Mouse (Mus musculus) limb, embryonic 10.5 days (tissue): ENCODE data around the gene Xpo6. TPM values are rescaled to one million over a fixed set of nuclear protein-coding genes. Genes with fewer than 3 reads are reported as not detected.

Experiments used
- DNase-seq: peaks from one replicate; pipeline ENCODE4 v3.0.0-alpha.2; 2017; ENCODE audit warnings: low spot score
- H3K27ac ChIP-seq: fragments of 300-500 bp; sonication (generic); 2 replicates; pipeline ENCODE4 v1.5.1; 2016; ENCODE audit warnings: mild to moderate bottlenecking
- H3K27me3 ChIP-seq: fragments of 300-500 bp; sonication (generic); 2 replicates; pipeline ENCODE4 v1.6.1; 2016; ENCODE audit warnings: low read depth, mild to moderate bottlenecking; ENCODE audit not compliant: poor library complexity, severe bottlenecking
- H3K36me3 ChIP-seq: fragments of 300-500 bp; sonication (generic); 2 replicates; pipeline ENCODE4 v1.6.1; 2016; ENCODE audit warnings: mild to moderate bottlenecking, moderate library complexity
- H3K4me1 ChIP-seq: fragments of 300-500 bp; sonication (generic); 2 replicates; pipeline ENCODE4 v1.6.1; 2016
- H3K4me3 ChIP-seq: fragments of 300-500 bp; sonication (generic); 2 replicates; pipeline ENCODE4 v1.5.1; 2016; ENCODE audit warnings: mild to moderate bottlenecking, moderate library complexity
- H3K9me3 ChIP-seq: fragments of 300-500 bp; sonication (generic); replicated peaks from 2 replicates; pipeline ENCODE4 v1.6.1; 2016; ENCODE audit warnings: mild to moderate bottlenecking
- WGBS: fragments of 180-500 bp; shearing (Covaris S2); methylation state at CpG from one replicate; pipeline ENCODE4 v1.1.7; 2016; 5-methylcytosine and 5-hydroxymethylcytosine counted together
- polyA plus RNA-seq: library from polyadenylated mRNA; unstranded; fragments of >200 nt; fragmentation: Nextera tagmentation; extraction: Ambion mirVana; gene quantifications from 2 replicates; pipeline ENCODE4 v1.2.1, GENCODE M21; 2016

The Xpo6 gene
- polyA plus RNA-seq, 1 experiment from 2014 or later = 80.1 TPM

DNA sequence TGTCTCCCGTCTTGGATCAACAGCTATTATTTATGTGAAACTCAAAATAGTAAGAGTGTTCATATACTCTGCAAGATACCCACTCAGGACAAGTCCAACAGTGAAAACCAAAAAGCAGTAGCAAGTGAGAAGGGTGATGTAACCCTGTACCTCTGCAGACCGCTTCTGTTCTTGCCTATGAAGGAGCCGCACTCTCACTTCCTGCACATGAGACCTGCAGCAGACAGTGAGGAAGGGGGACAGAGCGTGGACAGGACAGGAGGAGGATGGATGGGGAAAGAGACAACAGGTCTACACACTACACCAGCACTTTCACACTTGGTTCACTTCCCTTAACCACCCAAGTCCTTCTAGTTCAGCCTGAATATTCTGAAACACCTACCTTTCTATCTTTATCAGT, 48.0 kb downstream of the Xpo6 start:
- no peak for DNase-seq
- no peak overlapping the region for H3K27ac ChIP-seq
- no peaks in the 10 kb centered on the region for H3K27me3 ChIP-seq
- 96% methylated on average over 4 of the region's 4 CpGs for WGBS
- H3K9me3 ChIP-seq = no peaks in the 10 kb centered on the region
- H3K4me3 ChIP-seq = no peak overlapping the region
- H3K4me1 ChIP-seq = no peaks in the 10 kb centered on the region
- peaks cover 93% of the 10 kb centered on the region for H3K36me3 ChIP-seq

DNA sequence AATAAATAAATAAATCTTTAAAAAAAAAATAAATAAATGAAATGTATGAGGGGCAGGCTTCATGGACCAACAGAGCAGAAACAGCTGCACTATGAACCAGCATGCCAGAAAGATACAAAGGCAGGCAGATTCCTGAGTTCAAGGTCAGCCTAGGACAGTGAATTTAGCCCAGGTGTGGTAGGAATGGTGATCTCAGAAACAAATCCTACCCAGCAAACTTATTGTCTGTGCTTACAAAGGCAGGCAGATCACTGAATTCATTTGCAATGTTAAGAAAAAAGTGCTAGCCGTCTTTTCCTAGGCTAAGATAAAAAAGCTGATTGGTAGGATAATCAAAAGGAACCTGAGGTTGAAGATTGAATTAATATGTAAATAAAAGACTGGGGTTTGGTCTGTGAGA, 54.1 kb downstream of the Xpo6 start:
- Histone ChIP-seq H3K27ac (no peak overlapping the region), H3K4me3 (no peak overlapping the region), H3K4me1 (no peaks in the 10 kb centered on the region), H3K27me3 (no peaks in the 10 kb centered on the region), H3K9me3 (no peaks in the 10 kb centered on the region), H3K36me3 (peaks cover 96% of the 10 kb centered on the region)
- DNase-seq = no peak
- 93% methylated on average over 1 of the region's 1 CpGs for WGBS

DNA sequence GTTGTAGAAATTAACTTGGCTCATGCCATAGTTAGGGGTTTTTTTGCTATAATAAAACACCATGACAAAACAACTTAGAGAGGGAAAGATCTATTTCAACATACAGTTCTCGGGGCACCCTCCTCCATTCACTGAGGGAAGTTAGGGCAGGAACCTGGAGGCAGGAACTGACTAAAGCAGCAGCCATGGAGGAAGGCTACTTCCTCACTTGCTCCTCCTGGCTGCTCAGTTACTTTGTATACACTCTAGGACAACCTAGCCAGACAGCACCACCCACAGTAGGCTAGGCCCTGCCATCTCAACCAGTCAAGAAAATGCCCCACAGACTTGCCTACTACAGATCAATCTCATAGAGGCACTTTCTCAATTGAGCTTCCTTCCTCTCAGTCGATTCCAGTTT, 55.9 kb downstream of the Xpo6 start:
- H3K27me3 ChIP-seq = no peaks in the 10 kb centered on the region
- peaks cover 97% of the 10 kb centered on the region for H3K36me3 ChIP-seq
- 95% methylated on average over 2 of the region's 2 CpGs for WGBS
- H3K27ac ChIP-seq = no peak overlapping the region
- no peaks in the 10 kb centered on the region for H3K9me3 ChIP-seq
- H3K4me1 ChIP-seq = no peaks in the 10 kb centered on the region
- H3K4me3 ChIP-seq = no peak overlapping the region
- no peak for DNase-seq

DNA sequence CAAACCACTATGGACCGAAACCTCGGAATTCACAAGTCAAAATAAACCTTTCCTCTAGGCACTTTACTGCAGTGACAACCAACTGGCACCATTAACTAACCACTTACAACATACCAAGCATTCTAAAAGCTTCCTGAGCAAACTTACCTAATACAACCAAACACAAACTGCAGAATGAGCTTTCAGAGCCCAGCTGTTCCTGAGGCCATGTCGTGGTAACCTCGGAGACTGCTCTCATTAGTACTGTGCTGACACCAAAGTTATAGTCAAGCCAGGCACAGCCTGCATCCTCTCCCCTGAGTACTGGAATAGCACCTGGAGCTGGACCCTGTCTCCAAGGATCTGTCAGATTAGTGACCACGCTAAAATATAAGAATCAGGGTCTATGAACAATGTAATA, 62.5 kb downstream of the Xpo6 start:
- no peaks in the 10 kb centered on the region for H3K27me3 ChIP-seq
- 96% methylated on average over 5 of the region's 5 CpGs for WGBS
- H3K9me3 ChIP-seq = no peaks in the 10 kb centered on the region
- no peak overlapping the region for H3K27ac ChIP-seq
- no peaks in the 10 kb centered on the region for H3K4me1 ChIP-seq
- no peak for DNase-seq
- H3K36me3 ChIP-seq = peaks cover 86% of the 10 kb centered on the region
- H3K4me3 ChIP-seq = no peak overlapping the region

DNA sequence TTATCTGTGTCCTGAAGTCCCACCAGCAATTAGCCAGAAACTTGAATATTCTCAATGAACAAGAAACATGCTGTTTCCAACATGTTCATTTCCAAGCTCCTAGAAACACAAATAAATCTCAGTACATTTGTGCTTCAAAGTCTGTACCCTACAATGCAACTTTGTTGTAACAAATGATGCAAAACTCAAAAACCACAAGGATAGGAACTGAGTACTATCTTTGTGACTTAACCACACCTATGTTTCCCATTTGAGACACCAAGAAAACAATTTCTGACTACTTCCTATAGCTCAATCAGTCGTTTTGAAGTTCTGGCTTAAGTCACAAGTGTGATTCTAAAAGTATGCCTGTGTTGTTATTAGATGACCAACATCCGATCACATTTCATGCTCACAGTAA, 64.9 kb downstream of the Xpo6 start:
- Histone ChIP-seq H3K4me3 (no peak overlapping the region), H3K27me3 (no peaks in the 10 kb centered on the region), H3K27ac (no peak overlapping the region), H3K4me1 (no peaks in the 10 kb centered on the region), H3K9me3 (no peaks in the 10 kb centered on the region), H3K36me3 (peaks cover 82% of the 10 kb centered on the region)
- no peak for DNase-seq
- WGBS = 89% methylated on average over 2 of the region's 2 CpGs

DNA sequence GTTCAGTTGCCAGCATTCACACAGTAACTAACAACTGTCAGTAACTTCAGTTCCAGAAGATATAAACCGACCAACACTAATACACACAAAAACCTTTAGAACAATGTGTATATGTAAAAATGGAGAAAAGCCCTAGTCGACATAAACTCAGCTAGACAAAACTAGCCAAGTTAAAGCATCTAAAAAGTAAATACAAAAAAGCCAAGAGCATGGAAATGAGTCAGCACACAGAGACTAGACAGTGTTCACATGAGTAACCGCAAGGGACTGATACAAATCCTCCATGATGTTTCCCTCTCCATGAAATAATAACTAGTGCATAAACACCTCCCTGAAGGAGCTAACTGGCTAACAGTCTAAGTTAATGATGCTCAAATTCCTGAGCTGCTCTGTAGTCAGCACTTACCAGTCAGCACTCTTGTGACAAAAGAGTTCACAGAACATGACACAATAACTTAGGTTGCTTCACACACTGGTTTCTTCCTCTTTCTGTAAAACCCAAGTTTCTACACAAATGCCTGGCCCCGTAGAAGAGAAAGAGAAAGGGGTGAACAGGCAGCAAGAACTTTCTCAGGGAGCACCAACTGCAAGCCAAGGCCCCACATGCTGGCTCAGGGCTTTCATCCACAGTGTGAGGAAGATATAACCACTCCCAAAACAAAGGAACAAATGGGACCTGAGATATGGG, 65.5 kb downstream of the Xpo6 start:
- DNase-seq = no peak
- WGBS = 93% methylated on average over 4 of the region's 4 CpGs
- no peaks in the 10 kb centered on the region for H3K9me3 ChIP-seq
- H3K27me3 ChIP-seq = no peaks in the 10 kb centered on the region
- no peaks in the 10 kb centered on the region for H3K4me1 ChIP-seq
- no peak overlapping the region for H3K27ac ChIP-seq
- peaks cover 82% of the 10 kb centered on the region for H3K36me3 ChIP-seq
- no peak overlapping the region for H3K4me3 ChIP-seq

DNA sequence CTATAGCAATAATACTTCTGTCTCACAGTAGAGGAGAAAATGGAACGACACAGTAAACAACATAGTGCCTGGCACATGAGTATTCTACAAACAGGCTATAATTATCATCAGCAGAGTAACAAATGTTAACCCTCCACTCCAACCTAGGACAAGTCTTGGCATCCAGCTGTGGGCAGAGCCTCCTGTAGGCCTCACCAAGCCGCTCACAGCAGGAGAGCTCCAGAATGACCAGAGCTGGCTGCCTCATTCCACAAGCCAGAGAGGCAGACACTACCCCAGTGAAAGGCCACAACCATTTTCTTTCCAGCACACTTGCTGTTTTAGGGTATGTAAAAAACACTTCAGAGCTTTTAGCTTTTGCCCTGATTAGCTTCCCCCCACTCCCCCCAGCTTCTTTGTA, 72.6 kb downstream of the Xpo6 start:
- Histone ChIP-seq H3K27ac (no peak overlapping the region), H3K9me3 (no peaks in the 10 kb centered on the region), H3K27me3 (no peaks in the 10 kb centered on the region), H3K4me1 (no peaks in the 10 kb centered on the region), H3K36me3 (peaks cover 91% of the 10 kb centered on the region), H3K4me3 (no peak overlapping the region)
- DNase-seq = no peak
- 86% methylated on average over 2 of the region's 2 CpGs for WGBS

DNA sequence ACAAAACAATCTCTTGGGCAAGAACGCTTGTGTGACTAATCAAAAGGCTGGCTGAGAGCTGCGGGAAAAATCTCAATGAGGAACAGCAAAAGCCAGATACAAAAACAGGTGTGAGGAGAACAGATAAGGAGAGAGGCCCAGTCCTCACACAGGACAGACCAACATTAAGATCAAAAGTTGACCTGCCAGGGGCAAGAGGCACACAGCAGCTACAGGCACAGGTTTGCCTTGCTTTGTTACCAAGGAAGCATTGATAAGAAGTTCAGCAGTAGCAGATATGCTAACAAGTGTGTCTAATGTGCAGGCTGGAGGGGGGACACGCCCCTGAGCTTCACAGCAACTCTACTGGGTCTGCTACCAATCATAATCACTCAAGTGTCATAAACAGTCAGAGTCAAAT, 73.8 kb downstream of the Xpo6 start:
- Histone ChIP-seq H3K36me3 (peaks cover 95% of the 10 kb centered on the region), H3K4me3 (no peak overlapping the region), H3K27me3 (no peaks in the 10 kb centered on the region), H3K9me3 (no peaks in the 10 kb centered on the region), H3K4me1 (no peaks in the 10 kb centered on the region), H3K27ac (no peak overlapping the region)
- DNase-seq = no peak
- 82% methylated on average over 3 of the region's 3 CpGs for WGBS

DNA sequence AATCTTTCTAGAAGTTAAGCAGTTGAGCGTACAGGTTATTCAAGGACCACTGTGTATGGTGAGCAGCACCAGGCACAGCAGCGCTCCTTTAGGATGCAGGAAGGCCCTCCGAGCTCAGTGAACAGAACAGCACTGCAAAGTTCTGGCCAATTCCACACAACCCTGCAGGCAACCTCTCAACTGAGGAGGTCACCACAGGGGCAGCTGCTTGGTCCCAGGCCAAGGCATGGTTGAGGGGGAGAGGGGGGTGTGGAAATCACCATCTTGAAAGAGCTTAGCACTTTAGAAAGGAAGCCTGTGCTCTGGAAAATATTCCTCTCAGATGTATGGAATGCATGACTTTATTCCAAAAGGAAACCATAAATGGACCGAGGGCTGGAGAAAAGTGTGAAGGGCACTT, 78.8 kb downstream of the Xpo6 start:
- WGBS = 96% methylated on average over 4 of the region's 4 CpGs
- Histone ChIP-seq H3K36me3 (peaks cover 93% of the 10 kb centered on the region), H3K27me3 (no peaks in the 10 kb centered on the region), H3K9me3 (no peaks in the 10 kb centered on the region), H3K4me1 (no peaks in the 10 kb centered on the region), H3K4me3 (no peak overlapping the region), H3K27ac (no peak overlapping the region)
- DNase-seq = no peak

DNA sequence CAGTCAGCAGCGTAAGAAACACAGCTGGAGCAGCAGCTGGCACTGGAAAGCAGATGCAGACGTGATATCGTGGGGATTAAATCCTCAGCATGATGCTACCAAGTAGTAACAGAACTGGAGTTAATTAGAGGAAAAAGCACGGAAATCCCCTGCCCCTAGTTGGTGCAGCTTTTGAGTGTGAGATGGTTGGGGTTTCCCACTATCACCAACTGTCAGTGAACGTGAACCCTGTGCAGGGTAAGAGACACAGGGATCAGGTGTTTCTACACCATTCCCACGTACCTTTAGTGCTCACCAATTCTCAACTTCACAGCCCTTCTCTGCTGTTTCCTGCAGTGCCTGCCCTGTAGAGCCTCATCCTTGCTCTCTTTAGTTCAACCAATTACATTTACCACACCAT, 80.5 kb downstream of the Xpo6 start:
- Histone ChIP-seq H3K27ac (no peak overlapping the region), H3K9me3 (no peaks in the 10 kb centered on the region), H3K4me3 (no peak overlapping the region), H3K36me3 (peaks cover 90% of the 10 kb centered on the region), H3K27me3 (no peaks in the 10 kb centered on the region), H3K4me1 (no peaks in the 10 kb centered on the region)
- WGBS = 90% methylated on average over 6 of the region's 6 CpGs
- no peak for DNase-seq

DNA sequence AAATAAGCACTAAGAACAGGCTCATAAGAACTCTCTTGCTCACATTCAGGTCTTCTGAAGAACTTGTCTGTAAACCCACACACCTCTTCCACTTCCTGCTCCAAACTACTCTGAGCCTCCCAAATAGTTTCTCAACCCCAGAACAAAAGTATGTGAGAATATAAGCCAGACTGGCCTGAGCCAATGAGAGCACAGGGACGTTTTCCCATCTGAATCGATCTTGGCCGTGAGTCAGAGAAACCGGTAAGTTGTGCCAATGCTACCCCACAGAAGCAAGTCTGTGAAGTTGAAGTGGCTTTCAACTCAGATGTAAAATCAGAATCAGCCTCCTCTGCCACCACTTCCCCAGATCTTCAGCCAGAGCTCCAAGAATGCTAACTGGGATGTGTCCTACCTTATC, 87.0 kb downstream of the Xpo6 start:
- WGBS = 97% methylated on average over 4 of the region's 4 CpGs
- Histone ChIP-seq H3K36me3 (peaks cover 90% of the 10 kb centered on the region), H3K9me3 (no peaks in the 10 kb centered on the region), H3K4me3 (no peak overlapping the region), H3K27me3 (no peaks in the 10 kb centered on the region), H3K27ac (no peak overlapping the region), H3K4me1 (no peaks in the 10 kb centered on the region)
- DNase-seq = no peak

DNA sequence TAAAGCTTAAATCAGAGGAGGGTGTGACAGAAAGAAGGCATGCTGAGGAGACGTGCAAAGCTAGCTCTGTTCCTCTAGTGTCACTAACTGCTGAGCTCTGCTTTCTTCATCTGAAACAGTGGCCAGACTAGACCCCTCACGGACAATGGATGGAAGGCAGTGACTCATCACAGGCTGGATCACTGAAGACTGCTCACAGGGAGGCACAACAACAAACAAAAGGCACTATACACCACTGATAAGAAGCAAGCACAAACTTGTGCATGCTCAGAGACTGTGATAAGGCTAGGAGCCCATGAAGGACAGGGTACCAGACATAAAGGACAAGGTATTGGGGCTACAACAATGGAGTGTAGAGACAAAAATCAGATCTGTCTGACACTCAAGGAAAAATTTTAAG, 89.1 kb downstream of the Xpo6 start:
- Histone ChIP-seq H3K4me1 (no peaks in the 10 kb centered on the region), H3K27me3 (no peaks in the 10 kb centered on the region), H3K27ac (no peak overlapping the region), H3K9me3 (no peaks in the 10 kb centered on the region), H3K36me3 (peaks cover 97% of the 10 kb centered on the region), H3K4me3 (no peak overlapping the region)
- no peak for DNase-seq
- WGBS = 81% methylated on average over 2 of the region's 2 CpGs

DNA sequence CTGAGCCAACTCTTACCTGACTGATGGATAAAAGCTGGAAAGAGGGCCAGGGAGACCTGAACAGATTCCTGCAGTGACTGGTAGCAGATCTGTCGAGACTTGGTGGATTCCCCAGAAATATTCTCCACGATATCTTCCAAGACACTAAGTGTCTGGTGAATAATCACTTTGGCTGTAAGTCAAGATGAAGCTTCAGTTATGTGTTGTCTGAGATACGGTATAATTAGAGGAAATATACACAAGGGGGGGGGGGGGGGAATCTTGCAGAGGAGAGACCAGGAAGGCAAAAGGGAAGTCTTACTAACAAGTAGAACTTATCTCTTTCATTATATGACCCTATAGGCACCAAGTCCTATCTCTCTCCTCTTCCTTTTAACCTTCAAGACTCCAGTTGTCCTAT, 90.4 kb downstream of the Xpo6 start:
- no peaks in the 10 kb centered on the region for H3K4me1 ChIP-seq
- H3K4me3 ChIP-seq = no peak overlapping the region
- no peaks in the 10 kb centered on the region for H3K9me3 ChIP-seq
- 94% methylated on average over 3 of the region's 3 CpGs for WGBS
- no peak overlapping the region for H3K27ac ChIP-seq
- H3K27me3 ChIP-seq = no peaks in the 10 kb centered on the region
- no peak for DNase-seq
- H3K36me3 ChIP-seq = peaks cover 99% of the 10 kb centered on the region

DNA sequence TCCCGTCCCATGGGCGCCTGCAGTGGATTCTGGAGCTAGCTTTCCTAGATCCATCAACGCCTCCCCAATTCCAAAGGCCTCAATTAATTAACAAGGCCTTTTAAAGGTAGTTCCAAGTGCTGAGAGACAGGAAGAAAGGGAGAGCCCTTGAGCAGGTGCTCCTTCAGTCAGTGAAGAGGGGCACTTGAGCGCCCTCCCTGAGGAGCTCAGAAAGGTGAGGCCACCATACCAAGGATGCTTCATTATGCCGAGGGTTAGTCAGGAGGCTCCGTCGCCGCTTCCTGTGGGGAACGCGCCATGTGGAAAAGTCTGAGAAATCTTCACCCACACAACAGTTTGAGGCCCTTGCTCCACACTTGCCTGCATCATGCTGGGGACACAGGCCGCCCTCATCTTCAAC, 99.9 kb downstream of the Xpo6 start:
- 93% methylated on average over 11 of the region's 11 CpGs for WGBS
- Histone ChIP-seq H3K27ac (no peak overlapping the region), H3K9me3 (no peaks in the 10 kb centered on the region), H3K4me3 (no peak overlapping the region), H3K36me3 (peaks cover 93% of the 10 kb centered on the region), H3K4me1 (no peaks in the 10 kb centered on the region), H3K27me3 (no peaks in the 10 kb centered on the region)
- no peak for DNase-seq
